Mouse (Mus musculus): ENCODE measurements at regions not wholly inside any gene's neighbourhood (a gene's known extent, or its start where the extent isn't known, plus 50 kb on each side); places are given as distances from the start of the nearest gene placed in this dataset.

GRCm38 (mm10) chr12:49814653-49815052, 429.7 kb downstream of the Gm43517 start:
- TF ChIP-seq CTCF (IDR thresholded peaks at IDR 0.05; ENCODE audit: borderline replicate concordance, insufficient read depth, low read depth, low read length) (no peak), POLR2A (IDR thresholded peaks at IDR 0.05; ENCODE audit: borderline replicate concordance, insufficient read depth, low read length) (no peak)

All from cerebellum, adult 2 months (tissue).